Mouse (Mus musculus) E14TG2a.4 (cell line): ENCODE data around the gene Tbx5.

Source experiments
- CTCF ChIP-seq: conservative IDR thresholded peaks from 2 replicates; pipeline ENCODE4 v1.5.1; 2014; ENCODE audit warnings: low read length
- NANOG ChIP-seq: IDR thresholded peaks from 2 replicates; pipeline ENCODE4 v1.6.1; 2014; ENCODE audit warnings: borderline replicate concordance, low read length, mixed read lengths

DNA sequence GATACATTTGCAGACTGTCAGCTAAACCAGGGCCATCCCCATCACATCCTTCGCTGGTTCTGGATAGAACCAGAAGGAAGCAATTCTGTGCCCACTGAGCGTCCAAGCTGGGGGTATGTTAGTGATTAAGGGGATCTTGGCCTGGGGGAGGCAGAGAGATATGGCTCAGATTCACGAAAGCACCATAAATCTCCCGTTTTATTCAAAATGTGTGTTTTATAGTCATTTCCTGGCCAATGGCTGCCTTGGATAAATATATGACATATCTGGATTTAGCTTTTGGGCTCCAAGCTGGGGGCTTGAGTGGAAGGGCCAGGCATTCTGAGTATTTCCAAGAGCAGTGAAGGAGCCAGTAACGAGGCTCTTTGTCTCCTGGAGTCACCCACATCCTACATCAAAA is 59.5 kb downstream of the Tbx5 start:
- no peak for TF ChIP-seq CTCF
- no peak for TF ChIP-seq NANOG
